Mouse (Mus musculus): ENCODE measurements around the gene Lrp10. TPM values are rescaled to one million over a fixed set of nuclear protein-coding genes. Genes with fewer than 3 reads are reported as not detected.

The Lrp10 gene
- polyA plus RNA-seq (2012; rRNA removed), result 16.5 and 18.2 TPM in 2 replicates

GRCm38 (mm10) chr14:54463959-54464292, at the start of gene Lrp10:
TSS of gene Lrp10 (plus strand) at chr14:54464137.

GRCm38 (mm10) chr14:54417623-54418081, 46.3 kb upstream of the Lrp10 start, which contains the start of gene Slc7a7:
TSS of gene Slc7a7 (minus strand) at chr14:54417780.

GRCm38 (mm10) chr14:54426689-54427398, 37.1 kb upstream of the Lrp10 start, which contains the start of gene Mrpl52:
TSS of gene Mrpl52 (plus strand) at chr14:54426909.

GRCm38 (mm10) chr14:54431334-54432077, 32.4 kb upstream of the Lrp10 start, which contains the start of gene Mmp14:
TSS of gene Mmp14 (plus strand) at chr14:54431612.

GRCm38 (mm10) chr14:54475941-54476844, 12.3 kb downstream of the Lrp10 start, which contains the start of gene Rem2:
TSS of gene Rem2 (plus strand) at chr14:54476100.

Other genes with a start within 250 kb of the Lrp10 start
- gene Dad1, start 210.0 kb upstream of the Lrp10 start, polyA plus RNA-seq (2012; rRNA removed), result 187 and 201 TPM in 2 replicates
- gene Abhd4, start 209.9 kb upstream of the Lrp10 start, polyA plus RNA-seq (2012; rRNA removed), result 8.4 and 8.7 TPM in 2 replicates
- not detected in 2 replicates for gene Olfr49, start 179.2 kb upstream of the Lrp10 start, polyA plus RNA-seq (2012; rRNA removed)
- gene Oxa1l, start 103.3 kb upstream of the Lrp10 start, polyA plus RNA-seq (2012; rRNA removed), result 34.9 and 37.1 TPM in 2 replicates
- gene Slc7a7, start 46.4 kb upstream of the Lrp10 start, polyA plus RNA-seq (2012; rRNA removed), result 9.8 and 10.9 TPM in 2 replicates
- 152 and 163 TPM in 2 replicates for gene Mrpl52, start 37.2 kb upstream of the Lrp10 start, polyA plus RNA-seq (2012; rRNA removed)
- gene Mmp14, start 32.5 kb upstream of the Lrp10 start, polyA plus RNA-seq (2012; rRNA removed), result 33.5 and 38.8 TPM in 2 replicates
- 0.58 and 0.70 TPM in 2 replicates for gene Rem2, start 12.0 kb downstream of the Lrp10 start, polyA plus RNA-seq (2012; rRNA removed)
- gene Prmt5, start 53.4 kb downstream of the Lrp10 start, polyA plus RNA-seq (2012; rRNA removed), result 16.9 and 17.1 TPM in 2 replicates
- 15.3 and 15.4 TPM in 2 replicates for gene Haus4, start 90.5 kb downstream of the Lrp10 start, polyA plus RNA-seq (2012; rRNA removed)
- 6.1 and 6.2 TPM in 2 replicates for gene Ajuba, start 113.4 kb downstream of the Lrp10 start, polyA plus RNA-seq (2012; rRNA removed)
- 4.4 and 4.9 TPM in 2 replicates for gene 4931414P19Rik, start 141.9 kb downstream of the Lrp10 start, polyA plus RNA-seq (2012; rRNA removed)
- gene Psmb5, start 153.9 kb downstream of the Lrp10 start, polyA plus RNA-seq (2012; rRNA removed), result 93.3 and 100 TPM in 2 replicates
- gene Psmb11, start 157.3 kb downstream of the Lrp10 start, polyA plus RNA-seq (2012; rRNA removed), result not detected in 2 replicates
- not detected in 2 replicates for gene Gm17606, start 176.8 kb downstream of the Lrp10 start, polyA plus RNA-seq (2012; rRNA removed)
- 0.96 and 1.1 TPM in 2 replicates for gene Cdh24, start 177.2 kb downstream of the Lrp10 start, polyA plus RNA-seq (2012; rRNA removed)
- 41.4 and 42.6 TPM in 2 replicates for gene 1700123O20Rik, start 222.1 kb downstream of the Lrp10 start, polyA plus RNA-seq (2012; rRNA removed)
- gene Acin1, start 222.8 kb downstream of the Lrp10 start, polyA plus RNA-seq (2012; rRNA removed), result 46.0 and 56.8 TPM in 2 replicates
- gene Gm29776, start 234.7 kb downstream of the Lrp10 start, polyA plus RNA-seq (2012; rRNA removed), result 0.05 and 0.06 TPM in 2 replicates
- 25.7 and 34.3 TPM in 2 replicates for gene Cebpe, start 248.0 kb downstream of the Lrp10 start, polyA plus RNA-seq (2012; rRNA removed)

All from liver, embryonic 18 days (tissue).